Mouse (Mus musculus) adrenal gland, postnatal 14 days (tissue): ENCODE measurements around the gene Rabl3. TPM values are rescaled to one million over a fixed set of nuclear protein-coding genes. Genes with fewer than 3 reads are reported as not detected.

Experiments
- DNase-seq: peaks from one replicate; pipeline ENCODE4 v3.0.0; 2021; ENCODE audit warnings: mixed read lengths
- total RNA-seq: library from RNA; stranded (reverse); gene quantifications from 2 replicates; pipeline ENCODE4 v1.2.3, GENCODE M21; 2021

The Rabl3 gene
- total RNA-seq, 1 experiment from 2014 or later = 10.2 TPM

GRCm38 (mm10) chr16:37597412-37597811 lies 57.7 kb downstream of the Rabl3 start:
- no peak for DNase-seq

GRCm38 (mm10) chr16:37598463-37598862 lies 58.8 kb downstream of the Rabl3 start:
- no peak for DNase-seq

GRCm38 (mm10) chr16:37599326-37599725 lies 59.6 kb downstream of the Rabl3 start:
- DNase-seq = no peak

- DNase-seq = no peak
Observed at GRCm38 (mm10) chr16:37603431-37603830, 63.7 kb downstream of the Rabl3 start.

GRCm38 (mm10) chr16:37604243-37604642 lies 64.6 kb downstream of the Rabl3 start:
- DNase-seq = no peak

GRCm38 (mm10) chr16:37610333-37610732 lies 70.6 kb downstream of the Rabl3 start:
- DNase-seq = no peak

GRCm38 (mm10) chr16:37611072-37611471 lies 71.4 kb downstream of the Rabl3 start:
- DNase-seq = no peak

- DNase-seq = no peak
Observed at GRCm38 (mm10) chr16:37612013-37612412, 72.3 kb downstream of the Rabl3 start.

GRCm38 (mm10) chr16:37614540-37614939 lies 74.9 kb downstream of the Rabl3 start:
- no peak for DNase-seq

- DNase-seq = no peak
Observed at GRCm38 (mm10) chr16:37615429-37615828, 75.7 kb downstream of the Rabl3 start.

GRCm38 (mm10) chr16:37616104-37616503 lies 76.4 kb downstream of the Rabl3 start:
- no peak for DNase-seq

- DNase-seq = no peak
Observed at GRCm38 (mm10) chr16:37617695-37618094, 78.0 kb downstream of the Rabl3 start.

Other genes starting within 250 kb of the Rabl3 start
- 1.8 and 2.9 TPM in 2 replicates for gene Stxbp5l, start 154.9 kb upstream of the Rabl3 start, total RNA-seq
- gene Gtf2e1, start 96 bp upstream of the Rabl3 start, total RNA-seq = 14.3 and 15.0 TPM in 2 replicates
- 1.8 and 54.1 TPM in 2 replicates for gene Hgd, start 40.3 kb downstream of the Rabl3 start, total RNA-seq
- 181 and 184 TPM in 2 replicates for gene Ndufb4, start 114.6 kb downstream of the Rabl3 start, total RNA-seq
- gene Fstl1, start 237.0 kb downstream of the Rabl3 start, total RNA-seq = 120 and 144 TPM in 2 replicates